Mouse (Mus musculus) embryonic facial prominence, embryonic 10.5 days (tissue): ENCODE measurements around the gene Hist1h4f. TPM values are rescaled to one million over a fixed set of nuclear protein-coding genes. Genes with fewer than 3 reads are reported as not detected.
"Not testable (repeated sequence)": the region's sequence is repeated elsewhere in the genome, so short reads cannot be mapped to it uniquely, and the experiment has no call there.

Source experiments
- DNase-seq: peaks from one replicate; pipeline ENCODE4 v3.0.0-alpha.2; 2017; ENCODE audit warnings: low spot score
- H3K27ac ChIP-seq: fragments of 300-500 bp; sonication (generic); replicated peaks from 2 replicates; pipeline ENCODE4 v1.5.1; 2016; ENCODE audit warnings: mild to moderate bottlenecking
- H3K27me3 ChIP-seq: fragments of 300-500 bp; sonication (generic); replicated peaks from 2 replicates; pipeline ENCODE4 v1.6.1; 2016; ENCODE audit warnings: low read depth, mild to moderate bottlenecking; ENCODE audit not compliant: poor library complexity, severe bottlenecking
- H3K36me3 ChIP-seq: fragments of 300-500 bp; sonication (generic); replicated peaks from 2 replicates; pipeline ENCODE4 v1.6.1; 2016; ENCODE audit warnings: mild to moderate bottlenecking, moderate library complexity
- H3K4me1 ChIP-seq: fragments of 300-500 bp; sonication (generic); 2 replicates; pipeline ENCODE4 v1.6.1; 2016
- H3K4me3 ChIP-seq: fragments of 300-500 bp; sonication (generic); 2 replicates; pipeline ENCODE4 v1.5.1; 2016; ENCODE audit warnings: mild to moderate bottlenecking, moderate library complexity
- H3K9me3 ChIP-seq: fragments of 300-500 bp; sonication (generic); 2 replicates; pipeline ENCODE4 v1.6.1; 2016; ENCODE audit warnings: mild to moderate bottlenecking
- WGBS: fragments of 180-500 bp; shearing (Covaris S2); methylation state at CpG from one replicate; pipeline ENCODE4 v1.1.7; 2016; 5-methylcytosine and 5-hydroxymethylcytosine counted together
- polyA plus RNA-seq: library from polyadenylated mRNA; unstranded; fragments of >200 nt; fragmentation: Nextera tagmentation; extraction: Ambion mirVana; gene quantifications from 2 replicates; pipeline ENCODE4 v1.2.1, GENCODE M21; 2016

Gene Hist1h4f
- polyA plus RNA-seq, 1 experiment from 2014 or later: 1.00 TPM

DNA sequence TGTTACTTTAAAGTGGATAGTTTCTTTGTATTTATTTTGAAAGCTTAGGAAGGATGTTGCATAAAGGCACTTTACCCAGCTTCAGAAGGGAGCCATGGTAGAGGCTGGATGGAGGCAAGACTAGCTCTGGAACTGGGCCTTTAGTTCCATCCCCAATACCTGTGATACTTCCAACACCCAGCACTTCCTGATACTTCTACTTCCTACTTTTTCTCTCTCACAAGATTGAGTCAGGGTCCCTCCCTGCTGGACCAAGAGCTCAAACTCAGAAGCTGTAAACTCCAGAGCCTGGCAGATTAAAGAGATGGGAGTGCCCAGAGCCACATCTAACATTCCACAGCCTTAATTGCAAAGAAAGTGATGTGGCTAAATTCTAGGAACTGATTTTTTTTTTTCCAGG lies 32.9 kb upstream of the Hist1h4f start:
- peaks cover 34% of the 10 kb centered on the region for H3K4me1 ChIP-seq
- H3K27ac ChIP-seq: peak overlapping the region; percentile 94
- peak overlapping the region; percentile 65 for H3K4me3 ChIP-seq
- DNase-seq: peak; percentile 27
- no peaks in the 10 kb centered on the region for H3K9me3 ChIP-seq
- no peaks in the 10 kb centered on the region for H3K27me3 ChIP-seq
- no peaks in the 10 kb centered on the region for H3K36me3 ChIP-seq

GRCm38 (mm10) chr13:23583387-23584068 lies 32.1 kb upstream of the Hist1h4f start:
- no peaks in the 10 kb centered on the region for H3K36me3 ChIP-seq
- no peaks in the 10 kb centered on the region for H3K9me3 ChIP-seq
- peak; percentile 13 for DNase-seq
- peaks cover 34% of the 10 kb centered on the region for H3K4me1 ChIP-seq
- peak overlapping the region; percentile 94 for H3K27ac ChIP-seq
- H3K27me3 ChIP-seq: no peaks in the 10 kb centered on the region
- H3K4me3 ChIP-seq: peak overlapping the region; percentile 65; the same call in 1 of the 2 replicates

DNA sequence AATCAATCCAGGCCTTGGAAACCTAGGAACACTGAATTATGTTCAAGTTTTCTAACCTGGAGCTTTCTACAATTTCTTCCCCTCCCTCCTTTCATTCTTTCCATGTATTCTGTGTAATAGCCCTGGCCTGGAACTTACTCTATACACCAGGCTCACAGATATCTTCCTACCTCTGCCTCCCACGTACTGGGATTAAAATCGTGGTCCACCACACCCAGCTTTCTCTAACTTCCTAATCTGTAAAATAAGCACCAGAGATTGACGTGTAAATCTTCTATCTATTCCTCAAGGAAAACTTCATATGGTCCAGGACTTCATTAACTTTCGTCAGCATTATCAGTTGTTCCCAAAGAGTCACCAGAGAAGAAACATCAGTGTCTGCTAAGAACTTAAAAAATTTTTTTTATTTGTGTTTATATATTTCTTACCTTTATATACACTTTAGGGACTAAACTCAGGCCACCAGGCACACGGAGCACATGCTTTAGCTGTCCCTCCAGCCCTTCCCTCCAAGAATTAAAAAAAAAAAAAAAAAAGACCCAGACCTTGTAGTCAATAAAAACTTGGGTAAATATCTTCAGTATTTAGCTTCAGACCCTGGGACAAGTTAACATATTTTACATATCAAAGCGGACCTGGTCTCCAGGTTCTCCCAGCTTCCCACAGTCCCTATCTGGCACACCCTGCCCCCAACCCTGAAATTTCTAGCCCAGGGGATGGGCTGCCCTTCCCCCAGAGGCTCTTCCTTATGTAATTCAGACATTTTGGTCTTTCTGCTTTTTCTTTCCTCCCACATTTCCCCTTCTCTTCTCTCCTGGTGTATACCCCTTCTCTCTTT lies 31.0 kb upstream of the Hist1h4f start:
- H3K4me1 ChIP-seq: peaks cover 35% of the 10 kb centered on the region
- peak; percentile 59 for DNase-seq

DNA sequence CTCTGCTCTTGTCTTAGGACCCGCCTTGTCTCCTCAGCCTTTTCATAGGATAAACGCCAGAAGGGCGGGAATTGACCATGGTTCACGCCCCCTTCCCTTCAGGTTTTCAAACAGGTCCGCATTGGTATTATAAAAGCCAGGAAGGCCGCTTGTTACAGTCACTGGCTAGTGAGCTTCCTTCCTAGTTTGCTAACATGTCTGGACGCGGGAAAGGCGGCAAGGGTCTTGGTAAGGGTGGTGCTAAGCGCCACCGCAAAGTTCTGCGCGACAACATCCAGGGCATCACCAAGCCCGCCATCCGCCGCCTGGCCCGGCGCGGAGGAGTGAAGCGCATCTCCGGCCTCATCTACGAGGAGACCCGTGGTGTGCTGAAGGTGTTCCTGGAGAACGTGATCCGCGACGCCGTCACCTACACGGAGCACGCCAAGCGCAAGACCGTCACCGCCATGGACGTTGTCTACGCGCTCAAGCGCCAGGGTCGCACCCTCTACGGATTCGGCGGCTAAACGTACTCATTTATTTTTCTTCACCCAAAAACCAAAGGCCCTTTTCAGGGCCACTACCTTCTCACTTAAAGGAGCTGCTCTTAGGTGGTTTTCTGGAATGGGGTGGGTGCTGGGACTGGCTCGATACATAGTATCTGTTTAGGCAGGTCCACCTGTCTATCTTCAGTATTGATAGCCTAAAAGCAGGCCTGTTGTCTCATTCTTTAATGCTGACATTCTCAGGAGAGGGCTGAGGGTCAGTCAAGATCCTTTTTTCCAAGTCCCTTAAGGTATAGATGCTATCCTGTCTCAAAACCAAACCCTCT lies 30.2 kb upstream of the Hist1h4f start, which contains the start of gene Hist1h4d:
TSS of gene Hist1h4d (plus strand) at position 191 of the 811 bp plus-strand sequence.
- WGBS: under 1% methylated on average over 43 of the region's 43 CpGs
- peaks cover 37% of the 10 kb centered on the region for H3K4me1 ChIP-seq
- H3K4me3 ChIP-seq: peak within 1 kb of the TSS; percentile 65
- no peaks in the 10 kb centered on the region for H3K36me3 ChIP-seq
- H3K27ac ChIP-seq: peak within 1 kb of the TSS; percentile 94
- no peaks in the 10 kb centered on the region for H3K9me3 ChIP-seq
- no peaks in the 10 kb centered on the region for H3K27me3 ChIP-seq
- peak; percentile 93 for DNase-seq

More for the DNA sequence above, 31.0 kb upstream of the Hist1h4f start:
- H3K27ac ChIP-seq: peak overlapping the region; percentile 94
- no peaks in the 10 kb centered on the region for H3K9me3 ChIP-seq
- H3K4me3 ChIP-seq: peak overlapping the region; percentile 65
- 5% methylated on average over 6 of the region's 6 CpGs for WGBS
- H3K27me3 ChIP-seq: no peaks in the 10 kb centered on the region
- no peaks in the 10 kb centered on the region for H3K36me3 ChIP-seq

- peaks cover 29% of the 10 kb centered on the region for H3K4me1 ChIP-seq
- peak overlapping the region; percentile 94 for H3K27ac ChIP-seq
- H3K27me3 ChIP-seq: no peaks in the 10 kb centered on the region
- H3K4me3 ChIP-seq: peak overlapping the region; percentile 66; the same call in 1 of the 2 replicates
- no peaks in the 10 kb centered on the region for H3K36me3 ChIP-seq
- 85% methylated on average over 1 of the region's 1 CpGs for WGBS
- no peaks in the 10 kb centered on the region for H3K9me3 ChIP-seq
- no peak for DNase-seq
These were observed 26.4 kb upstream of the Hist1h4f start for GRCm38 (mm10) chr13:23577835-23578234.

DNA sequence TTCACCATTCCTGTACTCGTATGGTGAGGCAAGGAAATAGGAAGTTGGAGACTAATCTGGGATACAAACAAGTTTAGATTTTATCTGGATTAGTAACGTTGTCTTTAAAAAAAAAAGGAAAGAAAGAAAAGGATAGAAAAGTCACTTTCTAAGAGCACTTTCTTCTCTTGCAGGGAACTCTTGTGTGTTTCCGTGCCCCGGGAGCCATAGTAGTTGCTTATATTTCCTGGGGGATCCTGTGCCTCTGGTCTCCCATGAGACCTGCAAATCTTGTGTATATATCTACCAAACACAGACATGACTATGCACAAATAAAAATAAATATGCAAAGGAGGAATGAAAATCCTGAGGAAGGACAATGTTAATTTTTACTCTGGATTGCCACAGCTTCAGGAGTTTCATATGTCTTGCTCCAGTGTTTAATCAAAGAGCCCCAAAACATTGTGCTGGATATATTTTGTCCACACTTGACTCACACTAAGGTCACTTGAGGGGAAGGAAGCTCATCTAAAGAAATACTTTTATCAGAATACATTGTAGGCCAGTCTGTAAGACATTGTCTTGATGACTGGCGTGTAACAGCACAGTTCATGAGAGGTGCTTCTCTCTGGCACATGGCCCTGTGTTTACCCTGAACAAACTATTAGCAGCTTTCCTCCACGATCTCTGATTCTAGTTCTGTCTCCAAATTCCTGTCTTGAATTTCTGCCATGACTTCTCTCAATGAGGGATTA lies 25.6 kb upstream of the Hist1h4f start:
- H3K36me3 ChIP-seq: no peaks in the 10 kb centered on the region
- peak overlapping the region; percentile 66 for H3K4me3 ChIP-seq
- peak overlapping the region; percentile 94 for H3K27ac ChIP-seq
- no peaks in the 10 kb centered on the region for H3K27me3 ChIP-seq
- 48% methylated on average over 6 of the region's 6 CpGs for WGBS
- peaks cover 31% of the 10 kb centered on the region for H3K4me1 ChIP-seq
- DNase-seq: peak; percentile 31
- H3K9me3 ChIP-seq: no peaks in the 10 kb centered on the region

DNA sequence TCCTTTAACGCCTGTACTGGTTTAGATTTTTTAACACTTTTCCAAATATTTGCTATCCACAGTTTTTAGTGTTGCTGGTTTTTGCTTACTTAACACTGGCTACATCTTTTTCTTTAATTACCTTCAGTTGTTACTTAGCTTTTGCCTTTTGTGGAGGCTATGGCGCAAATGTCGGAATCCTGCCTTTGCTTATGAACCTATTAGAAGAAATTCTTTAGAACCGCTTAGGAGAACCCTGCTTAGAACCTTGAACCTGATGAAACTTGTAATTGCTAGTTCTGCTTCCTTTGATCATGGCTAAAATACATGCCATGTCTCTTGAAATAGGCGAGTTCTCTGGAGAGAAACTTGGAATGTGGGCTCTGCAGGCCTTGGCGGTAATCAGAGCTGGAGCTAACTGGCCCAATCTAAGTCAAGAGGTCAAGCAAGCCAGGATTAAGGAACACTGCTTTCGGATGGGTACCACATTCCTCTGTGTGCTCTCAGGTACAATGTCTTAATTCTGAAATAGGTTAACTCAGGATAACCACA lies 25.0 kb upstream of the Hist1h4f start:
- Histone ChIP-seq H3K4me3 (peak overlapping the region; percentile 66), H3K27ac (peak overlapping the region; percentile 94), H3K9me3 (no peaks in the 10 kb centered on the region), H3K4me1 (peaks cover 31% of the 10 kb centered on the region), H3K27me3 (no peaks in the 10 kb centered on the region), H3K36me3 (no peaks in the 10 kb centered on the region)
- WGBS: 4% methylated on average over 7 of the region's 7 CpGs
- peak; percentile 59 for DNase-seq

- under 1% methylated on average over 17 of the region's 40 CpGs for WGBS
- not testable (repeated sequence) for H3K27me3 ChIP-seq, H3K36me3 ChIP-seq, H3K9me3 ChIP-seq
- H3K4me3 ChIP-seq: peak overlapping the region; percentile 66
- DNase-seq: peak; percentile 49
- peaks cover 29% of the 10 kb centered on the region for H3K4me1 ChIP-seq
- peak overlapping the region; percentile 94 for H3K27ac ChIP-seq
These were observed 24.4 kb upstream of the Hist1h4f start for GRCm38 (mm10) chr13:23575864-23576313.

- no peaks in the 10 kb centered on the region for H3K9me3 ChIP-seq
- under 1% methylated on average over 18 of the region's 18 CpGs for whole genome bisulfite sequencing
- H3K27me3 ChIP-seq: no peaks in the 10 kb centered on the region
- peak; percentile 66 for DNase-seq
- peaks cover 26% of the 10 kb centered on the region for H3K4me1 ChIP-seq
- no peaks in the 10 kb centered on the region for H3K36me3 ChIP-seq
- H3K27ac ChIP-seq: peak within 1 kb of the TSS; percentile 94
- H3K4me3 ChIP-seq: peak within 1 kb of the TSS; percentile 66
These were observed 23.9 kb upstream of the Hist1h4f start, which contains the start of gene Hist1h3d for GRCm38 (mm10) chr13:23575271-23575851. Gene Hist1h3d (plus strand): TSS chr13:23575763.

- not testable (repeated sequence) for H3K9me3 ChIP-seq, DNase-seq, H3K27me3 ChIP-seq, H3K36me3 ChIP-seq
- H3K4me1 ChIP-seq: peaks cover 26% of the 10 kb centered on the region
- peak overlapping the region; percentile 66 for H3K4me3 ChIP-seq
- H3K27ac ChIP-seq: peak overlapping the region; percentile 92
- under 1% methylated on average over 15 of the region's 39 CpGs for WGBS
These were observed 23.2 kb upstream of the Hist1h4f start for GRCm38 (mm10) chr13:23574546-23575170.
